Mouse (Mus musculus) heart, adult 18-20 months (tissue): ENCODE results near the gene Dok4. TPM values are rescaled to one million over a fixed set of nuclear protein-coding genes. Genes with fewer than 3 reads are reported as not detected.
A peak's percentile ranks its signal among the peaks of the same experiment; 100 is the strongest.

Experiments used
- DNase-seq, 2 experiments: peaks; one replicate each; pipeline ENCODE4 v3.0.0; 2021 to 2022; ENCODE audit warnings: mixed read lengths in 1 of 2
- long read RNA-seq, 2 experiments: library from polyadenylated mRNA; stranded (forward); transcript quantifications; one replicate each; pipeline ENCODE4 v2.0.0; 2021
- total RNA-seq, 2 experiments: library from RNA; stranded (reverse); gene quantifications; 2 replicates each; pipeline ENCODE4 v1.2.3; 2021

The Dok4 gene
- total RNA-seq: 10 to 100 TPM; 11.9 to 16.6 TPM
- long read RNA-seq, experiment 1, transcript Dok4-201 (9 exons, 2,590 nt): major isoform, 7 of 16 reads
- long read RNA-seq, experiment 1, partial matches to known transcripts: 4 of 16 reads
- long read RNA-seq, experiment 1, other reads (novel, unspliced or antisense): 3 of 16 reads
- long read RNA-seq, experiment 2, partial matches to known transcripts: 0 of 4 reads
- long read RNA-seq, experiment 2, other reads (novel, unspliced or antisense): 0 of 4 reads

DNA sequence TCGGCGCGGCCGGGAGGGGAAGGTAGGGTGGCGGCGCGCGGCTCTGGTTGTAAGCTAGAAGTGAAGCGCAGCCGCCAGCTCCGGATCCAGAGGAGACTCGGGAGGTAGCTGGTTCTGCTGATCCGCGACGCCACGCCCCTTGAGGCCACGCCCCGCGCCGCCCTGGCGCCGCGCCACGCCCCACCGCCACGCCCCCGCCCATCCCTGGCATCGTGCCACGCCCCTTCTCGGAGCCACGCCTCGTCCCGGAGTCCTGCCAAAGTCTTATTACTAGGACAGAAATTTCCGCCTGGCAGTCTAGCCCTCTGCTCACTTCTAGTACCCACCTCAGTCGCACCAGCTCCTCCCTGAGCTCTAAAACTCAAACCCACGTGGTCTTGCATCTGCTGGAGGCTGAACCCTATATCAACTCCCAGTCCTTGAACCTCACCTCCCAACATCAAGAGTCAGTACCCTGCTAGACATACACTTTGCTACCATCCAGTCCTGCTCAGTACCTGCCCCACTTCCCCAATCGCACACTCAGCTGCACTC lies at the start of gene Dok4:
Gene Dok4 (minus strand): TSS at position 134 of the 534 bp plus-strand sequence.
- DNase-seq: peak; percentile 92 to 94

DNA sequence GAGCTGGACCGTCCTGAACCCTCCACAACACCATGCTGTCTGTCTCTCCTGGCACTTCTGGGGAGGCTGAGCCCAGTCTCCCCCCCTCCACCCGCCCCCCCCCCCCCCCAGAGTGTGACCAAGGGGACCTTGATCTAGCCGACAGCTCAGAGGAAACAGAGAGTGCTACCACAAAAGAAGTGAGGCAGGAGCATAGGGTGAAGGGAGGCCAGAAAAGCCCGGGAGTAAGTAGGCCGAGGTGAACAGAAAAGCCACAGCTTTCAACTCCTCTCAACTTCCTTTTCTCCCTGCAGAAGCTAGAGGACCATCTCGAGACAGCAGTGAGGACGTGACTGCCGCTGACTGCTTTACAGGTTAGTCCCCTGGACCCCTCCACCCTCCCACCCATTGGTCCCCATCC lies 47.3 kb upstream of the Dok4 start, which contains the start of gene Adgrg5:
Gene Adgrg5 (plus strand): TSS at position 290 of the 400 bp plus-strand sequence.
- DNase-seq: no peak

DNA sequence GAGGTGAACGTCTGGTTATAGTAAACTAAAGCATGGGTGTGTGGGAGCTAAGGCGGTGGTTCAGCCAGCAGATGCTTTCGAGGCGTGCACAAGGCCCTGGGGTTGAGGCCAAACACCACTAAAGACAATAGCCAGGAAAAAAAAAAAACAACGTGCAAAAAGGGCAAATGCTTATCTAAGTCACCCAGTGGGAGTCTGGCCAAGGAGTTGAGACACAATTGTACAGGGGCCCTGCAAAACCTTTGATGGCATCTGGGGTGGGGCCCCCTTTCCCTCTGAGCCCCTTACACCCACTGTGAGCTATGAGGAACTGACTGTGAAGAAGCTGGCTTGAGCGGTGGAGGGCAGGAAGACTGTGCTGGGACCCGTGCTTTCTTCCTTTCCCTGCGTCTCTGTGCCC lies 46.5 kb upstream of the Dok4 start:
- DNase-seq: peak in 1 of 2 experiments; percentile 74

DNA sequence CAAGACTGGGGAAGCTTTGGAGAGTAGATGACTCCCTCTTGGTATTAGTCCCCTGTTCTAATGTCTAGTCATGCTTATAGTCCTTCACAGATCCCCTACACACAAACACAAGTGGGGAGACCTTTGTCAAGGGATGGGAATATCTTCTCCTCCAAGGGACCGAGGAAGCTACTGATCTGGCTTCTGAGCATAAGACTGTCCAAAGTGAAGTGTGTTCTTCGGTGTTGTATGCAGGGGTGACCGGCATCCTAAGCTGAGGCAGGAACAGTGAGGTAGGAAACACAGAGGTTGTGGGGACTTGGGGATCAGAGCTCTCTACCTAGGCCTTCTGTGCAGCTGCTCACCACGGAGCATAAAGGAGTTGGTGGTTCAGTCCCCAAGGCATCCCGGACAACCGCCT lies 46.0 kb upstream of the Dok4 start:
- DNase-seq: no peak

DNA sequence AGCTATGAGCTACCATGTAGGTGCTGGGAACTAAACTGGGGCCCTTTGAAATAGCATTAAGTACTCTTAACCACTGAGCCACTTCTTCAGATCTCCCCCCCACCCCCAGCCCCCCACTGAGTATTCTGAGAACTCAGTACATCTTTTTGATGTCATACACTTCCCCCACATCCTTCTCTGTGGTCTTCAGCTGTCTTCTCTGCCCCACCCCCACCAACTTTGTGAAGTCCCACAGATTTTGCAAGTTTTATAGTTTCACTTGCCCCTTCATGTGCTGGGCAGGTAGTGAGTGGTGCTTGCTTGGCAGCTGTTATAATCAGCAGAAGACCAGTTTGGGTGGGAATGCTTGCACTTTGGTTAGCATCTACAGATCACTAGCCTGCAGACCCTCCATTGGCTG lies 43.1 kb upstream of the Dok4 start:
- no peak for DNase-seq

DNA sequence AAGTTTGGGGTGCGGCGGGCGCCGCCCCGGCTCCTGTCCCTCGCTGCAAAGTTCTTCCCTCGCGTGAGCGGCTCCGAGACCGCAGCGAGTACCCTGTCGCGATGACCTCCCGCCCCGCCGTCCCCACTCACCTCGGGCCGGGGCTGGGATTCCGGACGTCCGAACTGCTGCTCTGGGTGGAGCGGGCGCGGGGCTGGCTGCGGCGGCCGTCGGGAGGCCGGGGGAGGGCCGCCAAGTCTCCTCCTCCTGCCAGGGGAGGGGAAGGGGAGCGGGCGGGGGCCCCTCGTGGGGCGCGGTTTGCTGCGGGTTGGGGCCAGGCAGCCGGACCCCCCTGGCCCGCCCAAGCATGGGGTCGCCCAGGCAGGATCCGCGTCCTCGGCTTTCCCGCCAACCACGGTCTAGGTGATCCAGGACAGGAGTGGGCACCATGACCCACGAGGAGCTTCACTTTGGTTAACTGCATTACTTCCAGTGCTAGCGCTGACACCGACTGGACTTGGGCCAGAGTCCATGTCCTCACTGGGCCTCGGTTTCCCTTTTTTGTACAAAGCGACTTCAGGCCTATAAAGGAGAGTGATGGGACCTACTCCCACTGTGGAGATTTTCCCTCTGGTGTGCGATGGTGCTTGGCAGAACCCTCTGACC lies 41.8 kb upstream of the Dok4 start, which contains the start of gene Ccdc102a:
Gene Ccdc102a (minus strand): TSS at position 248 of the 645 bp plus-strand sequence.
- peak in 1 of 2 experiments; percentile 78 for DNase-seq

DNA sequence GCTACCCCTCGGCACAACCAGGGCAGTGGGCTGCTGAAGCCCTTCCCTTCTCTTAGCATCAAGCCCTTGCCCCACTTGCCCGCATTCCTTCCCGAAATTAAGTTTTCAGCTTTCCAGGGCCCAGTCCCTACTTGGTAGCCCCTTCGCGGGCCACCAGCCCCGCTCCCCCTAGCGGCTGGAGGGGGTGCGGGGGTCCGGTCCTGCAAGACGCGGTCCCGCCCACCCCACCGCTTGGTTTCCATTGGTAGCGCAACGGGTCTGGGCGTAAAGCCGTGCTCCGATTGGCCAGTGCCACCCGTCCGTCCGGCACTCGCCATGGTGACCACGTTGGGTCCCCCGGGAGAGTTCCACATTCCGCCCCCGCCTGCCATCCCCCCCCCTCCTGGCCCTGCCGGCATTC lies 41.2 kb upstream of the Dok4 start:
- peak; percentile 96 to 98 for DNase-seq

DNA sequence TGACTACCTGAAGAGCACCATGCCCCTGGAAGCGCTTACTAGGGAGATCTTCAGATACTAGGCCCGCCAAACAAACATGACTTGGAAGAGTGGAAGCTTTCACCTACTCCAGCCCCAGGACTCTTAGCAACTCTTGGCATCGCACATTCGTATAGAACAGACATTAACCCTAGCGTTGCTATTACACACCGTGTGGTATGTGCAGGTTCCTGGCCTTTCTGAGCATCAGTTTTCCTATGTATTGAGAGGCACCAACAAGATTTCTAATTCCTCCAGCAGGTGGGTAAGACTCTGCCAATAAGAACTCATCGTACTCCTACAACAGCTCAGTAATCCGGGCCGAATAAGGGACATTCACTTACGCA lies 40.8 kb upstream of the Dok4 start:
- no peak for DNase-seq

DNA sequence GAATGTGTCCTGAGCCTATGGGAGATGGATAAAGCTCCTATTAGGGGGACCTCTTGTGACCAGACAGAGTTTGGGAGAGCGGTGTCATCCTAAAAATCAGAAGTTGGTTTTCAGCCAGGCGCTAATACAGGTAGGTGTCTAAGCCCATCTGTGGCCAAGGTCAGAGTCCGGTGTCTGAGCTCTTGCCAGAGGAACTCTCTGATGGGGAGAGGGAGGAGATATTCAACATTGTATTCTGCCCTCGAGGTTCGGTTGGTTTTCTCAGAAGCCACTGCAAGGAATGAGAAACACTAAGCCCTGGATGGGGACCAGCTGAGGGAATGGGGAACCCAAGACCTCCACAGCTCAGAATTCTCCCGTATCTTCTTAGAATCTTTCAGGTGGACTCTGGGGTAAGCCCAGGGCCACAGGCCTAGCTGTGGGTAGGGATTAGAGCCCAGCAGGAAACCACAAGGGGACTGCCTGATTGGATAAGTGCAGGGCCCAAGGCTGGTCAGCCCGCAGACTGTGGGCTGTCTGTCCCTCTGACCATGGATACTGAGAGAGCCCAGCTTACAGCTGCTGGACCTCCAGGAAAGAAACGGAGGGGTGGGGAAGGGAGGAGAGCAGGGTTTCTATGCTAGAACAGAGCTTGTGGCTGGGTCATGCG lies 40.3 kb upstream of the Dok4 start:
- DNase-seq: no peak

DNA sequence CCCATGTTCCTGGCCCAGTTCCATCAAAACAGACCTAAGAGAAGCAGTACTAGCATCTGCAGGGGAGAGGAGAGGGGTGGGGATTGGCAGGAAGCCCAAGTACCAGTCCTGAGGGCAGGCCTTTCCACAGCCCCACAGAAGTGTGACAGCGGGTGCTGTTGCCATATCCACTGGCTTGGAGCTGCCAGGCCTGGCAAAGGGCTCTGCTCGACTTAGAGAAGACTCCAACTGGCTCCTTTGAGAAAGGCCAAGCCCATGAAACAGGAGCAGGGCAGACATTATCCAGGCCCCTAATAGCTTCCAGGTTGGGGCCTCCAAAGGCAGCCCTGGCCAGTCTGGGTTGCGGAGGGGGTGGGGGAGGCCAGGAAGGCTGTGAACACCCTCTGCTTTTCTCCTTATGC lies 38.6 kb upstream of the Dok4 start:
- DNase-seq: no peak

DNA sequence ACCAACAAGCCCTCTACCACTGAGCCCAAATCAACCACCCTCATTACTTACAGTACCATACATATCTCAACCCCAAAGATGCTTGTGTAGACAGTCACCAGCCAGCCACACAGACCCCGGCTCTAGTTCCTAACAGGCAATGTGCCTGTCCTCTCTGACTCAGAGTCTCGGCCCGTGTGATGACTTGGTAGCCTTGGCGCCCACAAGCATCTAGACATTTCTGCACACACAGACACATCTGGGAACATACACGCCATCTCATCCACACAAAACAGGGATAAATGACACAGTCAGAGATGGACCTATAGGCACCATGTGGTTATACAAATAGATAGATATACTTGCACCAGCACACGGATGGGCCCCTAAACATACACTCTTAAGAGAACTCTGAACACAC lies 38.1 kb upstream of the Dok4 start:
- no peak for DNase-seq

DNA sequence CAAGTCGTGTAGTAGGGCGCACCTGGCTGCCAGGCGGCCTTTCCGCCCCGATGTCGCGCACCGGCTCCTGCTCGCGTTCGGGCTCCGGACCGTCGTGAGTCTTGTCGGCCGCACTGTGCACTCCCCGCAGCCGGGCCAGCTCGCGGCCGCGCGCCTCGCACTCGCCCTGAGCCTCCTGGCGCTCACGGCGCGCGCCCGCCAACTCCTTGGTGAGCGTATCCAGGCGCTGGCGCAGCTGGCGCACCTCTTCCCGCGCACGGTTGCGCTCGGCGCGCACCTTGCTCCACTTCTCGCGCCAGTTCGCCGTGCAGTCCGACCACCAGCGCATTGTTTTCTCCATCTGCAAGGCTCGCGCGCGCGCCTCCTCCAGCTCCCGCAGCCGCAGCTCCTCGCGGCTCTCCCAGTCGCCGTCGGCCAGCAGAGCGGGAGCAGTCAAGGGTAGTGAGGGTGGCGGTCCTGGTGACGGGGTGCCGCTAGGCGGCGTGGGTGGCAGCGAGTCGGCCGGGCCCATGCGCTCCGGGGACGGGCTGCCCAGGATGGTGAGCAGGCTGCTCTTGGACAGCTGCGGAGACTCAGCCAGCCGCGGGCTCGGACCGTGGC lies 37.0 kb upstream of the Dok4 start:
- DNase-seq: no peak

DNA sequence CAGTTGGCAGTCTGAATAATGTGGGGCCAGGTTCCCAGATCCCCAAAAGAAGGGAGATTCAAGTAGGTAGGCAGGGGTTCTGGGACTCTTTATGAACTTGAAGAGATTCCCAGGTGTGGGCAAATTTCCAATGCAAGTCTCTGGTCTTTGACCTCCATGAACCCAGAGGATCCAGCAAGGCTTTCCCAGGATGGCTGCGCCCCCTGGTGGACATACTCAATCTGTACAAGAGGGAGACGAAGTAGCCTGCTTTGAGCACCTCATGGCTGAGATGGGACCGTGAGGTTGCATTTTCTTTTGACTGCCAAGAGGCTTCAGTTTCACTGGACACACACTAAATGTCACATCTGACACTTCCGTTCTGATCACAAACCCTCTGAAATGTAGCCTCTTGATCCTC lies 32.7 kb upstream of the Dok4 start:
- DNase-seq: peak; percentile 87 to 93

DNA sequence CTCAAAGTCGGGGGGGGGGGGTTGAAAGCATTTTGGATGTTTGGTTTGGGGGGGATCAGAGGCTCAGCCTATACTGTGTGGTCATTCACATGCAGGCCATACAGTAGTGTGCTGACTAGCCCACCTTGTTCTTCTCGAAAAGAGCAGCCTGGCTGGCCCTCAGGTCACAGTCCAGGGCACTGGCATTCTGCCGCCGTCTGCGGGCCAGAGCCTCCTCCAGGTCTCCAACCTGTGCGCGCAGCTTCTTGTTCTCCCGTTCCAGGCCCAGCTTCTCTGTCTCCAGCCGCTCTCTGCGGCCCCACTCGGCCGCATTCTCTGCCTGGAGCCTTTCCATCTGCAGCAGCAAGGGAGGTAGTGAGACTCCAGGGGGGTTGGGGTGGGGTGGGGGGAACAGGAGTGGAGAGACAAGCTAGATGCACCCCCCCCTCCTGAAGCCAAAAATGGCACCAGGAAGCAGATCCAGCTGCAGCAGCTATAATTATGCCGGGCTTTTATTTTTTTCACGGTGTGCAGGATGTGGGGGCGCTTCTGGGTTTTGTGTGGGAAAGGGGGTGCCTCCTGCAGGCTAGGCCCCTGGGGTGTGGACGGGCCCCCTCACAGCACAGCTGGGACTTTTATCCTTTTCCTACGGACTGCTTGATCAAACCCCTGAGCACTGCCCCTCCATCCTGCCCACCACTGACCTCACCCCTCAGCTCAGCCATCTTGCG lies 31.6 kb upstream of the Dok4 start:
- DNase-seq: peak in 1 of 2 experiments; percentile 58

DNA sequence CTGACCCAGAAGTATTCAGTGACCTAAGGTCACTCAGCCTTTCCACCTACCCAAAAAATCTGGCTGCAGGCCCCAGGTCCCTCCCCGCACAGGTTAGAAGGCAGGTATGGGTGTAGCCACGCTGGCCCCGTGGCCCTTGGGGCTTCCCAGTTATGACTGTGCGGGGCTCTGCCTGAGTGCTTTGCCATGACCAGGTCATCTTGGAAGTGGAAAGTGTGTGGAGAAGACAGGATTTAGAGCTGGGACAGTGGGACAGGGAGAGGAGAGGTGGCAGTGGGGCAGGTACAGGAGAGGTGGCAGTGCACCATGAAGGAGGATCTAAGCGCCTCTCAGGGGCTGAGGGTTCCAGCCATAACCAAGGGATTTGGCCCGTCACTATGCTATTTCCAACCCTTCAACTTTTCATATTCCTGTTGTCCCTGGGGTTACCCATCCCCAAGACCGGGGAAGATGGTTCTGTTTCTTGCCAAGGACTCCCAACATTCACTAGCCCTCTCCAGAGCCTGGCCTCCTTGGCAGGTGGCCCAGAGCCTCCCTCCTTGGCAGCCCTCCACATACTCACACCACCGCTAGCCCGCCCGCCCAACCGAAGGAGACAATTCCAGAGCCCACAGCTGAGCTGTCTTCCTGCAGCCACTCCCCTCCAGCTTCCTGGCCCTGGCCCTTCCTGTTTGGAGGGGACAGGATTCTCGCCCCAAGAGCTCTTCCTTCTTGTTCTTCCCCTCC lies 28.5 kb upstream of the Dok4 start:
- DNase-seq: peak; percentile 91 to 94

DNA sequence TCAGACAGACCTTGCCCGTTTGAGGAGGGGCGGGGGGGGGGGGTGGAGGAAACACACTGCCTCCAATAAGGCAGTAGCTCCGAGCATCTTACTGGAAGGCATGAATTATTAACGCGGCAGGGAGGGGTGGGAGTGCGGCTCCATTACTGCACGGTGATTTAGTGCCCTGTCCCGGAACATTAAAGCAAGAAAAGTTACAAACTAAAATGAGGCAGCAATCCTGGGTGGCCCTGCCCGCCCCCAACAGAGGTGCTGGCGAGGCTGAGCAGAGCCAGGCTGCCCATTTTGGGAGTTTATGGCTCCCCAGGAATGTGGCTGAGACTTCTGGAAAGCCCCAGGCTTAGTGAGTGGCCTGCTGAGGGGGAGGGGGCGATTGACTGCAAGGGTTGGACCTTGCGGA lies 27.6 kb upstream of the Dok4 start:
- no peak for DNase-seq

DNA sequence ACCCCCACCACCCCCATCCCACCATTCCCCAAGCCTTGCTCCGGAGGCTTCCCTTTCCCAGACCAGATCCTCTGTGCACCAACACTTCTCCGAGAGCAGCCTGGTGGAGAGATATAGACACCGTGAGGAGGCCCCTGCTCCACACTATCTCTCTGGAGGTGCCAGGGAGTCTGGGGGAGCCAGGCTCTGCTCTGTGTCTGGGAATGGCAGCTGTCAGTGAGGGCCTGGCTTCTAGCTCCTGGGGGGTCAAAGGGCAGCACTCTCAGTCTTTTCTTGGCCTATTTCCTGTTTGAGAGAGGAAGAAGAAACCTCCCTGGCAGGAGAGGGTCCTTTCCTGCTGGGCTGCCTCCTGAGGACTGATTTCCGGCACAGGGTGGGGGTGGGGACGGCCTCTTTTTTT lies 24.9 kb upstream of the Dok4 start:
- DNase-seq: no peak

DNA sequence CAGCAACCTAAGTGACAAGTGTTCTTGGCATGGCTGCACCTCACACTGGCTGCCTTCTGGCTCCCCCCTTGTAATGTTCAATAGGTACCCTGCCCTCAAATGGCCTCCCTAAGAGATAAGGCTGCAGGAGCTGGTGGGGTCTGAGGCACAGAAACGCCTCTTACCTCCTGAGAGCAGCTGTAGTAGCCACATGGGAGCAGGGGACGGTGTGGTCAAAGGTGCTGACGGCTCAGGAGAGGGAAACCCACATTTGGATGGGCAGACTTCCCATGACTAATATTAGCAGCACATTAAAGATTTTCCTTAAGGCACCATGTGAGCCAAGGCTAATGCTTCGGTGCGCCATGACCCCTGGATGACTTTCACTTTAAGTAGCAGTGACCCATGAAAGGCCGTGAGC lies 24.5 kb upstream of the Dok4 start:
- DNase-seq: peak in 1 of 2 experiments; percentile 50

DNA sequence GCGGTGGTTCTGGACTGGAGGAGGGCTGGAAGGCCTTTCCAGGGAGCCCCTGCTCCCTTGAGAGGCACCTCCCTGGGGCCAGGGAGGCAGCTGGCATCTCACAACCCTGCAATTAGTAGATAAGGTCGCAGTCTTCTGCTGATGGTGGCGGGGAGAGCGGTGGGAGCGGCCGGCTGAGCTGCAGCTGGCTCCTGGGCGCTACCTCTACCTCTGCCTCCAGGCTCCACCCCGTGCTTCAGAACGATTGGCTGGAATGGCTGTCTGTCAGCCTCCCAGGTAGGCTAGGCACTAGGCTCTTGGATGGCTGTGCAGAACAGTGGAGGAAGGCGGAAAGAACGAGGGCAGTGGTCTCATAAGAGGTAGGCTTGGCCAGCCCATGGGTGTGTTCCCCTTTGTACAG lies 23.1 kb upstream of the Dok4 start:
- DNase-seq: no peak

DNA sequence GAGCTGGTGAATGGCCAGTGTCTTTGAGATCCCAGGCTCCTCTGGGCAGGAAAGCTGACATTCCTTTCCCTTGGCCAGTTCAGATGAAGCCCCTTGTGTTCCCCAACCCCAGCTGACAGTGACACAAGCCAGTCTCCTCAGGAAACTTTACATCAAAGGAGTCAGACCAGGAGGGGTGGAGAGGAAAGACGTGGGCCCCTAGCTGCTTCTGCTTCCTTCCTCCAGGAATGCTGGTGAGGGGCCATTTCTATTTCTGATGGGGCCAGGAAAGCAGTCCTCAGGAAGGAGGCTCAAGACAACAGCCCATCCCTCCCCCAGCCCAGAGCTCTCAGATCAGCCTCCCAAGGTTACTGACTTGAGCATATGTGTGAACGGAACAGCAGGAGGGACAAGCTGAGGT lies 16.8 kb upstream of the Dok4 start:
- DNase-seq: no peak

DNA sequence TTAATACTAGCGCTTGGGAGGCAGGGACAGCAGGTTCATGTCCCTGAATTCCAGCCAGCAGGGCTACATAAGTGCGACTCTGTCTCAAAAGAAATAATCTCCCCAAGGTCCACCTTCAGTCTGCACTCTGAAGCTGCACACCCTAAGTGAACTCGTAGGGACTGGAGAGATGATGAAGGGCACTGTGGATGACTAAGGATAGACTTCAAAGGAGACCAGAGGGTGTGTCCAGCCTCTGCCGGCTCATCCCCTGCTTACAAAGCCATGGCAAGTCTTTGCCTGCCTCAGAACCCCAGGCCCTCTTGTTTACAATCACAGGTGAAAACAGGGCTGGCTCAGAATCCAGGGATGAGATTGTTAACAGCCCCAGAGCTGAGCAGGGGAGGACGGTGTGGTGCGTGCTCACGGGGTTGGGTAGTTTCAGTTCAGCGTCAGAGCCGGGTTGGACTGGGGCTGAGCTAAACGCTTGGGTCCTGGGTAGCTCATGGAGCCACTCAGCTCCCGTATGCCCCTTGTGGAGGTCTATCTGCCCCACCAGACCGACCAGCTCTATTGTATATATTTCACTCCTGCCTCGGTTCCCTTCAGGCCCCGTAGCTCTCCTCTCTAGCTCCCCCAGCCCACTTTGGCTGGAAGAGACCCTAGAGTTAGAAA lies 12.4 kb upstream of the Dok4 start:
- DNase-seq: no peak
